Mouse (Mus musculus) layer of hippocampus, postnatal 10 days (tissue): Measurements from ENCODE around the gene Dbf4. TPM values are rescaled to one million over a fixed set of nuclear protein-coding genes. Genes with fewer than 3 reads are reported as not detected.

Experiments
- DNase-seq, 2 experiments: peaks; one replicate each; pipeline ENCODE4 v3.0.0; 2021; ENCODE audit warnings: low spot score in 2 of 2
- total RNA-seq, 2 experiments: library from RNA; stranded (reverse); gene quantifications; 2 replicates each; pipeline ENCODE4 v1.2.3; 2021

Gene Dbf4
- total RNA-seq, 2 experiments from 2014 or later: 5.7 to 6.0 TPM

GRCm38 (mm10) chr5:8367614-8368327 is 54.7 kb downstream of the Dbf4 start, which contains the start of gene Adam22:
Gene Adam22 (minus strand): TSS chr5:8368160.
- DNase-seq: peak; percentile 92 to 96

DNA sequence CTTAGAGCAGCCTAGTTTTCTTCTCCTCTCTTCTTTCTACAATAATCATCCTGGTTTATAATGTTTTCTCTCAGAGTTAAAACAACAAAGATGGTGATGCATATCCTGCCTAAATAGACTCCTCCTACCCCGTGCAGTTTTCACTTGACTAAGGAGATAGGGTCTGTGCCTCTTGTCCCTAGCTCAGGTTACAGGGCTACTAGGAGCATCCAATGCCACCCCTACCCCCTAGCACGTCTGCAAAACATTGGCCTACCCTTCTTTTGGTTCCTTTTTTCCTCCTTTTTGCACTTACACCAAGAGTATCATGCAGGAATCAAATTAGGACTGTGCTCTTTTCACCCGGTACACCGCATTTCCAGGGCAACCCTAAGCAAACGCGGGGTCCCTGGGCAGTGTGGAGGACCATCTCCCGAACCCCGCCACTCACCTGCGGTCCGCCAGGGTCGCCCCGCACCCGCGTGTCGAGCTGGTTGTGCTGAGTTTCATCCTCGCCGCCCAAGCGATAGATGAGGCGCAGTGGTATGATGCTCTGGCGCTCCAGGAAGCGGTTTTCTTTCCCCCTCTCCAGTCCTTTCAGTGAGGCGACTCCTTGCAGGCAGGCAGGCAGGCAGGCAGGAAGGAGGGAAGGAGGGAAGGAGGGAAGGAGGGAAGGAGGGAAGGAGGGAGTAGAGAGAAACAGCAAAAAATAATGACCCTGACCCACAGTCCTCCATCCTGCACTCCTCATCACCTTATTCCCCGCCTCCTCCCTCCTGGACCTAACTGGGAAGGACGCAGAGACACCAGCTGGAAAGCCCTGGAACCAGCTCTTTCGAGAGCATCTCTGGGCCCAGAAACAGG is 55.5 kb downstream of the Dbf4 start:
- peak; percentile 53 for DNase-seq

GRCm38 (mm10) chr5:8362361-8362760 is 60.2 kb downstream of the Dbf4 start:
- no peak for DNase-seq

DNA sequence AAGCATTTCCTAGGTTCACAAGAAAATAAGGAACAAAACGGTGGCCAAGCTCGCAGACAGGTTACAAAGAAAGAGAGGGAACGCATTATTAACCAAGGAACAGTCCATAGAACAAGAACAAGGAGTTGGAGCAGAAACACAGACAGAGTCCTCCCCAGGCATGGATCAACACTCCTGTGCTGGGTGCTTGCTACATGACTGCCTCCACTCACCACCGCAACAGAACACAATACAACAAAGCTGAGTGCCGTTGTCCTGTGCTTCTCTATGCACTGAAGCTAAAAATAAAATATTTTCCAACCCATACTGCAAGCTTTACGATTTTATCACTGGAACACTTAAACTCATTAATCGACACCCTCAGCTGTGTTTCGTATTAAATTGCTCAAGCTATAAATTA is 64.8 kb downstream of the Dbf4 start:
- DNase-seq: no peak

DNA sequence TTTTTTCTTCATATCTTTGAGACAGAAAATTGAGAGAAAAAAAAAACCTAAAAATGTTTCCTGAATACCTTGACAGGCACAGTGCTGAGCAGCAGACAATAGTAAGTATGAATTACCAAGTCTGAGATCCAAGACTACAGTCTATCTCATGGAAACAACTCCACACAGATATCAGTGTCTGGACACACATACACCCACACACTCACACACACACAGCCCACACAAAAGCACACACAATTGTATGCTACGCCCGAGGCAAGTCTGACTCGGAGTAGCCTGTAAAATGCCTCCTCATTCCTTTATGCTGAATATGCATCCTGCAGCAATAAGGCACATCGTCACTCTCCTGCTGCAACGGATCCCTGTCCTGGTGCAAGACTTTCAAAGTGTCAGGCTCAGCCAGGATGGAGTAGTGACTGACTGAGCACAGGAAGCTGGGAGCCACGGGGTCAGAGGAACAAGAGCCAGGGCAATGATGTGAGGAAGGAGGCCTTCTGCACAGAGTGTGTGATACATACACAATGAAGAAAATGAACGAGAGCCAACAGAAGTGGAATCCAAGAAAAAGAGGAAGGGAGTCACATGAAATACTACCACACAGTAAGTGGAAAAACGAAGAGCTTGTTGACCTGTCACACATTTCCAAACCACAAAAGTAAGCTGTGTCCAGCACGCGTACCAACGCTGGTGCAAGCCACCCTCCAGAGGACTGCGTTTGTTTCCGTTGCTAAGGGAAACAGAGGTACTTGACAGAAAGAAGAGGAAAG is 65.4 kb downstream of the Dbf4 start:
- DNase-seq: no peak

DNA sequence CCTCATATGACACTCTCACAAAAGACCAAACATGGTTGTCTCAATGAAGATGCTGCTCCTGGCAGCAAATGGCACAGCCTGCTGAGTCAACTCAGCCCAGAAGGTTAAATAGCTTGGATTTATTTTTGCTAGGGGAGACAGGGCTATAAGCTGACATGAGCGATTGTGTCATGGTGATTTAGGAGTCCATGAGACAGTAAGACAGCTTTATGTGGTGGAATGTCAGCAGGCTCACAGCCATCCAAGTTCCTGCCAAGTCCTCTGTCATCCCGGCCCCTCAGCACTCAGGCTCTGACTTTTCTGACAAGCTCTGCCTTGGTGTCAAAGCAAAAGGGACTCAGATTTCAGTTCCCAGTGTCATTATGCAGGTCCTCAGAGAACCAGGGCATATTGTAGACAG is 66.2 kb downstream of the Dbf4 start:
- DNase-seq: no peak

- no peak for DNase-seq
Observed at GRCm38 (mm10) chr5:8349557-8349956, 73.0 kb downstream of the Dbf4 start.

Other genes with a start within 250 kb of the Dbf4 start
- 100 to 1,000 TPM; 136 to 139 TPM for gene Adam22, start 54.6 kb downstream of the Dbf4 start, total RNA-seq
- gene Slc25a40, start 134 bp upstream of the Dbf4 start, total RNA-seq: 10 to 100 TPM; 10.2 to 11.2 TPM
- gene Rundc3b, start 200.2 kb upstream of the Dbf4 start, total RNA-seq: 10 to 100 TPM; 39.8 to 43.0 TPM
- 10 to 100 TPM; 12.0 to 12.4 TPM for gene Abcb1a, start 237.4 kb upstream of the Dbf4 start, total RNA-seq